Mouse (Mus musculus) megakaryocyte, embryonic 14.5 days (primary cell): Measurements from ENCODE around the gene Tmem63c. TPM values are rescaled to one million over a fixed set of nuclear protein-coding genes. Genes with fewer than 3 reads are reported as not detected.

ENCODE experiments used
- H3K27me3 ChIP-seq: replicated peaks from 2 replicates; pipeline ENCODE3; 2012; ENCODE audit warnings: inconsistent platforms
- H3K36me3 ChIP-seq: replicated peaks from 2 replicates; pipeline ENCODE3; 2012; ENCODE audit warnings: low read length, inconsistent platforms, mixed read lengths
- H3K4me1 ChIP-seq: 2 replicates; pipeline ENCODE4 v1.6.1; 2012; ENCODE audit warnings: inconsistent platforms
- H3K4me3 ChIP-seq: replicated peaks from 2 replicates; pipeline ENCODE3; 2012; ENCODE audit warnings: moderate library complexity, mild to moderate bottlenecking, inconsistent platforms
- H3K9me3 ChIP-seq: 2 replicates; pipeline ENCODE4 v1.6.1; 2012; ENCODE audit warnings: inconsistent platforms
- FLI1 ChIP-seq: IDR thresholded peaks from 2 replicates; pipeline ENCODE4 v1.6.1; 2012; ENCODE audit warnings: low read length, inconsistent platforms, mixed read lengths
- GATA1 ChIP-seq: IDR thresholded peaks from 3 replicates; pipeline ENCODE4 v1.6.1; 2012; ENCODE audit warnings: mixed read lengths, low read length, inconsistent platforms, borderline replicate concordance
- polyA plus RNA-seq: library from polyadenylated mRNA; stranded (reverse); fragments of >175 nt; gene quantifications from 2 replicates; pipeline ENCODE4 v1.2.3, GENCODE M21; 2012; ENCODE audit warnings: low replicate concordance; ENCODE audit not compliant: insufficient read depth

Tmem63c gene
- polyA plus RNA-seq, 1 experiment: 0.08 TPM

GRCm38 (mm10) chr12:87138342-87138701 lies 117.2 kb downstream of the Tmem63c start:
- Histone ChIP-seq H3K27me3 (no peaks in the 10 kb centered on the region), H3K4me1 (peaks cover 25% of the 10 kb centered on the region), H3K36me3 (peaks cover 42% of the 10 kb centered on the region), H3K9me3 (no peaks in the 10 kb centered on the region), H3K4me3 (no peak overlapping the region)
- TF ChIP-seq GATA1 (no peak), FLI1 (no peak)

GRCm38 (mm10) chr12:87138768-87139167 lies 117.6 kb downstream of the Tmem63c start:
- H3K4me3 ChIP-seq: no peak overlapping the region
- no peaks in the 10 kb centered on the region for H3K9me3 ChIP-seq
- H3K4me1 ChIP-seq: peaks cover 22% of the 10 kb centered on the region
- H3K36me3 ChIP-seq: peaks cover 40% of the 10 kb centered on the region
- H3K27me3 ChIP-seq: no peaks in the 10 kb centered on the region
- TF ChIP-seq GATA1 (no peak), FLI1 (no peak)

Other genes with a start within 250 kb of the Tmem63c start
- gene Irf2bpl, start 136.5 kb upstream of the Tmem63c start, polyA plus RNA-seq: 32.7 and 46.2 TPM in 2 replicates
- gene Cipc, start 74.3 kb upstream of the Tmem63c start, polyA plus RNA-seq: 4.8 and 6.4 TPM in 2 replicates
- not detected in 2 replicates for gene Zdhhc22, start 30.9 kb upstream of the Tmem63c start, polyA plus RNA-seq
- gene Ngb, start 81.2 kb downstream of the Tmem63c start, polyA plus RNA-seq: not detected in 2 replicates
- 2.2 and 3.2 TPM in 2 replicates for gene Gstz1, start 125.8 kb downstream of the Tmem63c start, polyA plus RNA-seq
- gene Pomt2, start 126.6 kb downstream of the Tmem63c start, polyA plus RNA-seq: 1.4 and 2.0 TPM in 2 replicates
- 0.26 TPM in 1 of 2 replicates, not detected in the other for gene Samd15, start 178.4 kb downstream of the Tmem63c start, polyA plus RNA-seq
- 0.38 TPM in 1 of 2 replicates, not detected in the other for gene Tmed8, start 179.1 kb downstream of the Tmem63c start, polyA plus RNA-seq
- gene Noxred1, start 217.4 kb downstream of the Tmem63c start, polyA plus RNA-seq: not detected in 2 replicates
- gene Vipas39, start 244.9 kb downstream of the Tmem63c start, polyA plus RNA-seq: 2.2 and 3.4 TPM in 2 replicates
- 21.3 and 90.4 TPM in 2 replicates for gene Ahsa1, start 245.1 kb downstream of the Tmem63c start, polyA plus RNA-seq